Mouse (Mus musculus): ENCODE measurements around the gene Dmrt1. TPM values are rescaled to one million over a fixed set of nuclear protein-coding genes. Genes with fewer than 3 reads are reported as not detected.
"Not testable (repeated sequence)": the region's sequence is repeated elsewhere in the genome, so short reads cannot be mapped to it uniquely, and the experiment has no call there.

Gene Dmrt1
- not detected for total RNA-seq (2021)
- long read RNA-seq, partial matches to known transcripts = 0 of 1 reads
- long read RNA-seq, other reads (novel, unspliced or antisense) = 1 of 1 reads

GRCm38 (mm10) chr19:25505360-25506196 lies at the start of gene Dmrt1:
Dmrt1 (plus strand) TSS chr19:25505618.
- no peak for DNase-seq (ENCODE audit: low spot score in 2 of 2)

GRCm38 (mm10) chr19:25460760-25461159 lies 44.7 kb upstream of the Dmrt1 start:
- DNase-seq (ENCODE audit: low spot score in 2 of 2) = no peak

- DNase-seq (ENCODE audit: low spot score in 2 of 2) = peak in 1 of 2 experiments; percentile 6
Measured at GRCm38 (mm10) chr19:25461553-25462320, 43.7 kb upstream of the Dmrt1 start.

- not testable (repeated sequence) for DNase-seq (ENCODE audit: low spot score in 2 of 2)
Measured at GRCm38 (mm10) chr19:25475806-25476205, 29.6 kb upstream of the Dmrt1 start.

- DNase-seq (ENCODE audit: low spot score in 2 of 2) = no peak
Measured at GRCm38 (mm10) chr19:25479152-25479669, 26.2 kb upstream of the Dmrt1 start.

DNA sequence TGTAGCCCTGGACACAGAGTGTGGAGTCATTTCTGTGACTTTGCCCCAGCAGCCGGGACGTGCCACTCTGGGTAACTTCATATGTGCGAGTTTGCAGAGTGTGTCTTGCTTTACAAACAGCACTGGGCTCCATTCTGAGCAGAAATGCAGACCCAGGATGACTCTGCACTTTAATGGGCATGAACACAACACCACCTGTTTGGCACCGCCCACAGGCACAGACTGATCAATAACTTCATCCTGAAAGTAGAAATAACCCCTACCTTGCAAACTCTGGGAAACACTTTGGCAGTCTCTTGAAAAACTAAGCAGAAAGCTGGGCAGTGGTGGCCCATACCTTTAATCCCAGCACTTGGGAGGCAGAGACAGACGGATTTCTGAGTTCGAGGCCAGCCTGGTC lies 24.6 kb upstream of the Dmrt1 start:
- DNase-seq (ENCODE audit: low spot score in 2 of 2) = no peak

- no peak for DNase-seq (ENCODE audit: low spot score in 2 of 2)
Measured at GRCm38 (mm10) chr19:25486561-25486960, 18.9 kb upstream of the Dmrt1 start.

GRCm38 (mm10) chr19:25487350-25487749 lies 18.1 kb upstream of the Dmrt1 start:
- no peak for DNase-seq (ENCODE audit: low spot score in 2 of 2)

- DNase-seq (ENCODE audit: low spot score in 2 of 2) = no peak
Measured at GRCm38 (mm10) chr19:25488546-25488945, 16.9 kb upstream of the Dmrt1 start.

- DNase-seq (ENCODE audit: low spot score in 2 of 2) = no peak
Measured at GRCm38 (mm10) chr19:25489546-25489945, 15.9 kb upstream of the Dmrt1 start.

DNA sequence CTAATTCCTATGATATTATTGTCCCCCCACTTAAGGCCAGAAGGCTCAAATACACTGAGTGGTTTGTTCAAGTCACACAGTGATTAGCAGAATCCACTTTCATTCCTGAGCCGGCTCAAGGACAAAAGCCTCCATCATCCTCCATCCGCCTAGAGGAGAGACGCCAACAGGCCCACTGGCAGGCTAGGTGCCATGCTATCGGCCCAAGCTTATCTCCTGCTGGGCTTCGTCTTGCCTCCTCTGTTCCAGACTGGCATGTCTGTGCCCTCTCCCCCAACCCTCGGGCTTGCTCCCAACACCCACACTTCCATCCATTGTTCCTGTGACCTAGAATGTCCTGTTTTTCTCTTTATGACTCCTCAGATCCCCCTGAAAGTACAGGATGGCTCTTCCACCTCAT lies 8.0 kb upstream of the Dmrt1 start:
- no peak for DNase-seq (ENCODE audit: low spot score in 2 of 2)

DNA sequence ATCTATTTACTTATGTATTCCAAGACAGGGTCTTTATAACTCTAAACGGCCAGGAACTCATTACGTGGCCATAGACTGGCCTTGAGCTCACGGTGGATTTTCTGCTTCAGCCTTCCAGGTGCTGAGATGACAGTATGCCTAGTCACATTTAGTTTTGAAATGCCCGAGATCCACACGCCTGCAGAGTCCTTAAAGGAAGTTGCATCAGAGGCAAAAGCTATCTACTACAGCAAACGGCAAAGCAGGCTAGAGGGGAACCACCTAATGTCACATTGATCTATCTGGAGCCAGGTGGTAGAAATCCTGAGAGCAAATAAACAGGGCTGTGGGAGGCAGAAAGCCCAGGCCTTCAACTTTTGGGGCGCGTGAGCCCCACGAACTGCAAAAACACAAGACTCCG lies 540 bp upstream of the Dmrt1 start:
- DNase-seq (ENCODE audit: low spot score in 2 of 2) = no peak

DNA sequence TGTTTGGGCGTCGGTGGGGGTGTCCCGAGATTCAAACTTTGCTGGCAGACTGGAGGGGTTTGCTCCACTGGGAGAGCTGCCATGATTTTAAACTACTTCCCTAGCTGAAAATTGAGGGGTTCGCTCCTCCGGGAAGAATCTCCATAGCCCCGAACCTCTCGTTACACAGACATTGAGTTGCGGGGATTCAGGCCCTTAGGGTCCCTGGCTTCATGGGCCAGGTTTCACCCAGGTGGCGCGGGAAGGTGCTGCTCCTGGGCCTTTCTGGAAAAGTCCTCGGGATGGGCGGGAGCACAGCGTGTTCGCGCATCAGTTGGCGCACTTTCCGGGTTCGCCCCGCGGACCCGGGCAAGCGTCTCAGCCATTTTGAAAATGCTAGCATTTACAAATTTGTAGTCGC lies 1.2 kb downstream of the Dmrt1 start:
- no peak for DNase-seq (ENCODE audit: low spot score in 2 of 2)

DNA sequence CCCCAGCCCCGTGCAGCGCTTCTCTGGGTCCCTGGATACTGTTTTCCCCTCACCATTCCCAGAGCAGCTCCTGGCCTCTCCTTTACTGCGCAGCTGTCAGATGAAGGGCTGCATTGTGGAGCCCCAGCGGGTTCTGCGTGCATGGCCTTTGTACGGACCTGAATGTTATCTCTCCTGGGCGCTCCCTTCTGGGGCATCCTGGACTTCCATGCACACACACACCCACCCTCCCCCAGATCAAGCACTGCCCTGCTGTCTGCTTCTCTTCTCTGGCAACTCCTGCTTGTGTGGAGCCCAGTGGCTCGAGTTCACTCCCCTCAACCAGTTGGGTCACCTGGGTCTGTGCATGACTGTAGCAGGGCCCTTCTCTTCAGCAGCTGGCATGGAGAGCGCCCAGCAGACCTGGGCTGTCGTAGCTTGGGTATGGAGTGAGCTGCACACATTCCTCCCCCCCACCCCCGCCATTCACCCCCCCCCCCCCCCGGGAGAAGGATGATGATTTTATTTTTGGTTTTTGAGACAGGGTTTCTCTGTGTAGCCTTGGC lies 9.6 kb downstream of the Dmrt1 start:
- no peak for DNase-seq (ENCODE audit: low spot score in 2 of 2)

DNA sequence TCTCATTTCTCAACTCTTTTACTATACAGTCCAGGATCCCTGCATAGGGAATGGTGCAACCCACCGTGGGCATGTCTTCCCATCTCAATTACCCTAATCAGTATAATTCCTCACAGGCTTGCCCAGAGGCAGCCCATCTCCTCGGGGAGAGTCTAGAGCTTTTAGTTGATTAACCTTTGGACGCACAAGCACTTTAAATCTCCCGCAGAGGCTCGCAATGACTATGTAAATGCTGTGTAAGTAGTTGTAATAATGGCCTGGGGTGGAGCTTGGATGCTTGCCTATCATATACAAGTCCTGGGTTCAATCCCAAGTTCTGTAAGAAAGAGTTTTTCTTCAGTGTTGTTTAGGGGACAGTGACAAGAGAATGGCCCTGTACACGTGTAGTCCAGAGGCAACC lies 18.7 kb downstream of the Dmrt1 start:
- no peak for DNase-seq (ENCODE audit: low spot score in 2 of 2)

- DNase-seq (ENCODE audit: low spot score in 2 of 2) = no peak
Measured at GRCm38 (mm10) chr19:25525726-25526125, 20.3 kb downstream of the Dmrt1 start.

GRCm38 (mm10) chr19:25529673-25530072 lies 24.3 kb downstream of the Dmrt1 start:
- no peak for DNase-seq (ENCODE audit: low spot score in 2 of 2)

DNA sequence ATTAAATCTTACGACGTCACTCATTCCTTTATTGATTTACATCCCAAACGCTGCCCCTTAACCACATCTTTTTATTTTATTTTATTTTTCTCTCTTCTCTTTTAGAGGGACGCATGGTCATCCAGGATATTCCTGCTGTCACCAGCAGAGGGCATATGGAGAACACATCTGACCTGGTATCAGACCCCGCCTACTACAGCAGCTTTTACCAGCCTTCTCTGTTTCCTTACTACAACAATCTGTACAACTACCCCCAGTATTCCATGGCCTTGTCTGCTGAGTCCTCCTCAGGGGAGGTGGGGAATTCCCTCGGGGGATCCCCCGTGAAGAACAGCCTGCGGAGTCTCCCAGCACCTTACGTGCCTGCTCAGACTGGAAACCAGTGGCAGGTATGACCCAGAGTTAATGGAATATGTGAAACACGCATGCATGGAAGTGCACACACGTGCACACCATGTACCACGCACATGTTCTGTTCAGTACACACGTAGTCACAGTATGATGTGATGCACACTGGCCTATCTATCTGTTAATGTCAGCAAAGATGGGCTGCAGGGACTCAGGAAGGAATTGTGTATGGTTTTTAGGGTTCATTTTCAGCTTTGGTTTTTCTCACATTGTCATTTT lies 40.4 kb downstream of the Dmrt1 start:
- peak; percentile 19 to 67 for DNase-seq (ENCODE audit: low spot score in 2 of 2)

DNA sequence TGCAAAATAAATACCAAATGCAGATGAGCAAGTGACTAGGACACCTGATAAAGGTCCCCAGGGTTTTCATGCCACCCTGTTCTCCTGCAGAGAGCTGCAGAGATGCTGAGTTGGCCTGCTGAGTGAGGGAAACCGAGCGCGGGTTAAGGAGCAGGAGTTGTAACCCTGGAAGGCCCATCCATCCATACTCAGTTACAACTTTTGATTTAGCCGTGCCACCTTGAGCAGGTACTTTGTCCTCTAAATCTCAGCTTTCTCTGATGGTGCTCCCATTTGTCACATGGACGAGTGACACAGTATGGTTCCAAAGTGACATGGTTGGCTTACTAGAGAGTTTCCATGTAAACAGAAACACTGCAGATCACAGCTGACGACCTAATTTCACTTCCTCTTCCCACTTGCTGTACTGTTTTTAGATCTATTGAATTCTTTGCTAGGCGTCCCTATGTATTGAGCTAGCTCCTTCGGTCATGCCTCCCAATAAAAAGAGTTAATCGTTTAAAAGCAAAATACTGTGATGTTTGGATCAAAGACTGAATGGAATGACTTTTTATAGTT lies 41.7 kb downstream of the Dmrt1 start:
- no peak for DNase-seq (ENCODE audit: low spot score in 2 of 2)

DNA sequence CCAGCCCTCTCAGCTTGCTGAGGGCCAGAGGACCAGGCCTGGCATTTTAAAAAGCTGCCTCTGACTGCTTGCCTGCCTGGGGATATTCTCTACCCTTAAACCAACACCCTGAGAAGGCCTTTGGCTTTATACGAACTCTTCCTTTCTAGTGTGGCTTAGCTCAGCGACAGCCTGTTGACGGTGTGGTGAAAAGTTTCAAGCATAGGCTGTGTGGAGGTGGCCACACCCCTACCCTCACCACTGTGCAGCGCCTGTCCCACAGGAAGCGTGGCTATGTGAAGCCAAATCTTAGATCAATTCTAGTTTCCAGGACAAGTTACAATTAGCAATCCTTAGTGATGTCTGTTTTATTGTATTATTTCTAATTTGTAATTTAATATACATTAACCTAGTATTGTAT lies 44.9 kb downstream of the Dmrt1 start:
- DNase-seq (ENCODE audit: low spot score in 2 of 2) = no peak

GRCm38 (mm10) chr19:25551053-25551452 lies 45.6 kb downstream of the Dmrt1 start:
- DNase-seq (ENCODE audit: low spot score in 2 of 2) = no peak
